Mouse (Mus musculus) CH12.LX (cell line): ENCODE measurements at regions not wholly inside any gene's neighbourhood (a gene's known extent, or its start where the extent isn't known, plus 50 kb on each side); places are given as distances from the start of the nearest gene placed in this dataset.

Source experiments
- DNase-seq: peaks from one replicate; pipeline ENCODE4 v3.0.0-alpha.2; 2013; ENCODE audit errors: extremely low read depth
- H3K27ac ChIP-seq: 2 replicates; pipeline ENCODE4 v1.5.1; 2012; ENCODE audit warnings: low read depth, mild to moderate bottlenecking, control low read depth, moderate library complexity; ENCODE audit not compliant: insufficient read depth
- H3K27me3 ChIP-seq: replicated peaks from 2 replicates; pipeline ENCODE3; 2012; ENCODE audit warnings: inconsistent platforms
- H3K36me3 ChIP-seq, 2 experiments: replicated peaks in 1 of 2; 2 replicates each; pipeline versions ENCODE3 to v1.6.1; 2012; ENCODE audit warnings: inconsistent platforms in 1 of 2, low read length in 1 of 2, mild to moderate bottlenecking in 1 of 2, mixed read lengths in 1 of 2, moderate library complexity in 1 of 2; ENCODE audit not compliant: control insufficient read depth in 1 of 2, insufficient read depth in 1 of 2
- H3K4me1 ChIP-seq, 2 experiments: 2 replicates each; pipeline ENCODE4 v1.6.1; 2012; ENCODE audit warnings: inconsistent platforms in 1 of 2, moderate library complexity in 1 of 2; ENCODE audit not compliant: insufficient read depth in 2 of 2, control insufficient read depth in 1 of 2
- H3K4me2 ChIP-seq: 2 replicates; pipeline ENCODE4 v1.6.1; 2012; ENCODE audit warnings: low read depth, mild to moderate bottlenecking, control low read depth; ENCODE audit not compliant: poor library complexity, insufficient read depth, severe bottlenecking
- H3K4me3 ChIP-seq, 3 experiments: fragments of 150-350 bp in 1 of 3; sonication (generic) in 1 of 3; replicated peaks in 1 of 3; 2 replicates each; pipeline versions ENCODE3 to v1.5.1; 2011 to 2012; ENCODE audit warnings: low read depth in 2 of 3, low read length in 2 of 3, mild to moderate bottlenecking in 2 of 3, moderate library complexity in 2 of 3, control low read depth in 1 of 3, improper control_type of control experiment in 1 of 3, inconsistent platforms in 1 of 3, mixed read lengths in 1 of 3; ENCODE audit not compliant: poor library complexity in 1 of 3
- H3K79me2 ChIP-seq: replicated peaks from 2 replicates; pipeline ENCODE4 v1.6.1; 2012; ENCODE audit warnings: mild to moderate bottlenecking, moderate library complexity; ENCODE audit not compliant: control insufficient read depth, poor library complexity, insufficient read depth, severe bottlenecking; ENCODE audit errors: extremely low read depth
- H3K9ac ChIP-seq: 2 replicates; pipeline ENCODE4 v1.6.1; 2012; ENCODE audit warnings: low read depth, mild to moderate bottlenecking, control low read depth, moderate library complexity; ENCODE audit not compliant: insufficient read depth
- H3K9me3 ChIP-seq: replicated peaks from 2 replicates; pipeline ENCODE3; 2012; ENCODE audit warnings: low read length, inconsistent platforms, mixed read lengths
- MAFK ChIP-seq: IDR thresholded peaks from 2 replicates; pipeline ENCODE4 v1.6.1; 2011; ENCODE audit warnings: low read length, improper control_type of control experiment; ENCODE audit not compliant: insufficient replicate concordance
- SIN3A ChIP-seq: IDR thresholded peaks from 2 replicates; pipeline ENCODE4 v1.6.1; 2012; ENCODE audit warnings: low read length, improper control_type of control experiment, inconsistent platforms
- SMC3 ChIP-seq: IDR thresholded peaks from 2 replicates; pipeline ENCODE4 v1.6.1; 2011; ENCODE audit warnings: low read depth, low read length, improper control_type of control experiment
- dilution Hi-C: fragments of 300-500 bp; cut with MboI; formaldehyde crosslinking; loops from 2 replicates; pipeline ENCODE4 v1.14.3; 2020; ENCODE audit warnings: low sequenced_read_pairs; ENCODE audit not compliant: extremely low pct_unique_long_range_greater_than_20kb, extremely low pct_ligation_motif_present
- in situ Hi-C: fragments of 300-500 bp; cut with MboI; formaldehyde crosslinking; loops from 3 replicates; pipeline ENCODE4 v1.14.3; 2019; ENCODE audit warnings: low sequenced_read_pairs, low pct_ligation_motif_present, low pct_unique_long_range_greater_than_20kb, mixed read lengths

- Histone ChIP-seq H3K4me2 (no peak overlapping the region), H3K4me1 (no peaks in the 10 kb centered on the region), H3K79me2 (no peaks in the 10 kb centered on the region), H3K27me3 (no peaks in the 10 kb centered on the region), H3K9ac (no peak overlapping the region), H3K27ac (no peak overlapping the region), H3K9me3 (no peaks in the 10 kb centered on the region), H3K4me3 (no peak overlapping the region), H3K36me3 (no peaks in the 10 kb centered on the region)
- DNase-seq: no peak
- TF ChIP-seq SIN3A (no peak), MAFK (peak; percentile 69), SMC3 (no peak)
- in situ Hi-C loops (no loop called here), dilution Hi-C loops (no loop called here)
Observed at GRCm38 (mm10) chrX:122555679-122556078, 158.5 kb upstream of the Nap1l3 start.
